Mouse (Mus musculus) lung, adult 2 months (tissue): Measurements from ENCODE around the gene Blzf1.

ENCODE experiments used
- CTCF ChIP-seq: fragments of 200-500 bp; IDR thresholded peaks from 2 replicates; pipeline ENCODE4 v1.5.1; 2011; ENCODE audit warnings: mild to moderate bottlenecking, low read length, control low read depth; ENCODE audit not compliant: insufficient read depth
- POLR2A ChIP-seq: fragments of 200-500 bp; IDR thresholded peaks from 2 replicates; pipeline ENCODE4 v1.6.1; 2011; ENCODE audit warnings: low read depth, mild to moderate bottlenecking, control low read depth, low read length, borderline replicate concordance; ENCODE audit errors: extremely low read depth

- no peak for TF ChIP-seq POLR2A
- TF ChIP-seq CTCF: no peak
These were observed 25.3 kb upstream of the Blzf1 start for GRCm38 (mm10) chr1:164332559-164332958.
